Mouse (Mus musculus) hindbrain, postnatal 0 days (tissue): ENCODE measurements around the gene Kif22. TPM values are rescaled to one million over a fixed set of nuclear protein-coding genes. Genes with fewer than 3 reads are reported as not detected.

Experiments
- ATAC-seq: fragments of 200-750 bp; cut with Nextera tagmentation; 2 replicates; pipeline ENCODE4 v1.8.0; 2017; ENCODE audit warnings: mild to moderate bottlenecking, moderate TSS enrichment, moderate library complexity
- DNase-seq: peaks from one replicate; pipeline ENCODE4 v3.0.0-alpha.2; 2015; ENCODE audit warnings: low spot score
- H3K27ac ChIP-seq: fragments of 300-500 bp; sonication (generic); 2 replicates; pipeline ENCODE4 v1.5.1; 2014; ENCODE audit warnings: mild to moderate bottlenecking
- H3K27me3 ChIP-seq: fragments of 300-500 bp; sonication (generic); 2 replicates; pipeline ENCODE4 v1.6.1; 2014; ENCODE audit warnings: low read length, mixed read lengths; ENCODE audit not compliant: insufficient read depth
- H3K36me3 ChIP-seq: fragments of 300-500 bp; sonication (generic); 2 replicates; pipeline ENCODE4 v1.6.1; 2014; ENCODE audit warnings: low read length, mixed read lengths; ENCODE audit not compliant: insufficient read depth
- H3K4me1 ChIP-seq: fragments of 300-500 bp; sonication (generic); 2 replicates; pipeline ENCODE4 v1.6.1; 2014; ENCODE audit warnings: antibody characterized with exemption, low read length, mixed read lengths; ENCODE audit not compliant: insufficient read depth
- H3K4me2 ChIP-seq: fragments of 300-500 bp; sonication (generic); 2 replicates; pipeline ENCODE4 v1.6.1; 2014; ENCODE audit warnings: low read depth, mild to moderate bottlenecking, low read length, moderate library complexity, mixed read lengths
- H3K4me3 ChIP-seq: fragments of 300-500 bp; sonication (generic); 2 replicates; pipeline ENCODE4 v1.5.1; 2014; ENCODE audit warnings: low read length
- H3K9ac ChIP-seq: fragments of 300-500 bp; sonication (generic); replicated peaks from 2 replicates; pipeline ENCODE4 v1.6.1; 2014; ENCODE audit warnings: mild to moderate bottlenecking, low read length, moderate library complexity, mixed read lengths
- H3K9me3 ChIP-seq: fragments of 300-500 bp; sonication (generic); 2 replicates; pipeline ENCODE4 v1.6.1; 2016; ENCODE audit warnings: low read length, mixed read lengths
- CTCF ChIP-seq: IDR thresholded peaks from 2 replicates; pipeline ENCODE4 v1.5.1; 2016; ENCODE audit warnings: antibody characterized with exemption, control low read depth, low read depth
- WGBS: fragments of 180-500 bp; shearing (Covaris S2); extraction: QIAGEN DNeasy Blood & Tissue Kit; methylation state at CpG from one replicate; pipeline ENCODE4 v1.1.7; 2014; 5-methylcytosine and 5-hydroxymethylcytosine counted together
- polyA plus RNA-seq: library from polyadenylated mRNA; unstranded; fragments of >200 nt; fragmentation: Nextera tagmentation; extraction: Ambion mirVana; gene quantifications from 2 replicates; pipeline ENCODE4 v1.2.1, GENCODE M21; 2015
- total RNA-seq: library from RNA; depleted of rRNA; stranded (reverse); fragments of >200 nt; gene quantifications from 2 replicates; pipeline ENCODE4 v1.2.3, GENCODE M21; 2014

Kif22 gene
- total and polyA plus RNA-seq, 2 experiments from 2014 or later = 8.1 to 24.5 TPM

GRCm38 (mm10) chr7:127023896-127024690 lies 18.2 kb downstream of the Kif22 start:
- Histone ChIP-seq H3K9me3 (no peaks in the 10 kb centered on the region), H3K4me3 (peak overlapping the region; percentile 88), H3K36me3 (peaks cover 19% of the 10 kb centered on the region; the same call in 1 of the 2 replicates), H3K27me3 (no peaks in the 10 kb centered on the region), H3K4me2 (peak overlapping the region; percentile 87), H3K27ac (peak overlapping the region; percentile 99), H3K4me1 (peaks cover 41% of the 10 kb centered on the region), H3K9ac (peak overlapping the region; percentile 99)
- ATAC-seq (no peak), DNase-seq (no peak)
- TF ChIP-seq CTCF = no peak
- 13% methylated on average over 19 of the region's 19 CpGs for WGBS

- Histone ChIP-seq H3K4me1 (peaks cover 47% of the 10 kb centered on the region), H3K9me3 (no peaks in the 10 kb centered on the region), H3K9ac (peak overlapping the region; percentile 99), H3K4me3 (peak overlapping the region; percentile 88), H3K27ac (peak overlapping the region; percentile 32; the same call in 1 of the 2 replicates), H3K27me3 (no peaks in the 10 kb centered on the region), H3K4me2 (peak overlapping the region; percentile 87), H3K36me3 (peaks cover 19% of the 10 kb centered on the region; the same call in 1 of the 2 replicates)
- no peak for TF ChIP-seq CTCF
- ATAC-seq = no peak
- WGBS = 58% methylated on average over 13 of the region's 13 CpGs
- peak; percentile 24 for DNase-seq
These were observed 19.0 kb downstream of the Kif22 start for GRCm38 (mm10) chr7:127023272-127023691.

- 0 out of 2 replicates have a peak overlapping the region, but pooled peaks have one; percentile 32 for H3K27ac ChIP-seq
- H3K9me3 ChIP-seq = no peaks in the 10 kb centered on the region
- ATAC-seq (no peak), DNase-seq (no peak)
- WGBS = 58% methylated on average over 7 of the region's 7 CpGs
- no peak overlapping the region for H3K4me3 ChIP-seq
- no peaks in the 10 kb centered on the region for H3K27me3 ChIP-seq
- TF ChIP-seq CTCF = no peak
- H3K9ac ChIP-seq = peak overlapping the region; percentile 99; the same call in 1 of the 2 replicates
- peaks cover 19% of the 10 kb centered on the region; the same call in 1 of the 2 replicates for H3K36me3 ChIP-seq
- peak overlapping the region; percentile 87 for H3K4me2 ChIP-seq
- H3K4me1 ChIP-seq = peaks cover 47% of the 10 kb centered on the region
These were observed 19.6 kb downstream of the Kif22 start for GRCm38 (mm10) chr7:127022528-127023271.

- Histone ChIP-seq H3K4me1 (peaks cover 47% of the 10 kb centered on the region), H3K36me3 (peaks cover 19% of the 10 kb centered on the region; the same call in 1 of the 2 replicates), H3K4me2 (peak overlapping the region; percentile 85), H3K4me3 (peak overlapping the region; percentile 59), H3K27ac (peak overlapping the region; percentile 86), H3K27me3 (no peaks in the 10 kb centered on the region), H3K9ac (peak overlapping the region; percentile 81), H3K9me3 (no peaks in the 10 kb centered on the region)
- no peak for ATAC-seq
- DNase-seq = no peak
- no peak for TF ChIP-seq CTCF
- WGBS = 28% methylated on average over 5 of the region's 5 CpGs
These were observed 20.4 kb downstream of the Kif22 start for GRCm38 (mm10) chr7:127021563-127022527.

- H3K4me3 ChIP-seq = peak within 1 kb of the TSS; percentile 59
- no peak for TF ChIP-seq CTCF
- H3K4me1 ChIP-seq = peaks cover 48% of the 10 kb centered on the region
- H3K36me3 ChIP-seq = peaks cover 19% of the 10 kb centered on the region; the same call in 1 of the 2 replicates
- 2% methylated on average over 36 of the region's 37 CpGs for WGBS
- DNase-seq = peak; percentile 79
- peak within 1 kb of the TSS; percentile 81 for H3K9ac ChIP-seq
- H3K27me3 ChIP-seq = no peaks in the 10 kb centered on the region
- ATAC-seq = peak; percentile 13
- no peaks in the 10 kb centered on the region for H3K9me3 ChIP-seq
- peak within 1 kb of the TSS; percentile 85 for H3K4me2 ChIP-seq
- H3K27ac ChIP-seq = peak within 1 kb of the TSS; percentile 86
These were observed 21.2 kb downstream of the Kif22 start, which contains the start of the genes Gm42742 and Prrt2 for GRCm38 (mm10) chr7:127020901-127021562. TSS of gene Gm42742 (minus strand) at chr7:127021097. TSS of gene Prrt2 (minus strand) at chr7:127021211.
